Mouse (Mus musculus) spleen, postnatal 0 days (tissue): Measurements from ENCODE around the gene Kctd13. TPM values are rescaled to one million over a fixed set of nuclear protein-coding genes. Genes with fewer than 3 reads are reported as not detected.

ENCODE experiments used
- polyA plus RNA-seq: library from polyadenylated mRNA; unstranded; fragments of >200 nt; fragmentation: Nextera tagmentation; extraction: Ambion mirVana; gene quantifications from 2 replicates; pipeline ENCODE4 v1.2.1, GENCODE M21; 2015

Kctd13 gene
- 9.0 and 9.3 TPM in 2 replicates for polyA plus RNA-seq

DNA sequence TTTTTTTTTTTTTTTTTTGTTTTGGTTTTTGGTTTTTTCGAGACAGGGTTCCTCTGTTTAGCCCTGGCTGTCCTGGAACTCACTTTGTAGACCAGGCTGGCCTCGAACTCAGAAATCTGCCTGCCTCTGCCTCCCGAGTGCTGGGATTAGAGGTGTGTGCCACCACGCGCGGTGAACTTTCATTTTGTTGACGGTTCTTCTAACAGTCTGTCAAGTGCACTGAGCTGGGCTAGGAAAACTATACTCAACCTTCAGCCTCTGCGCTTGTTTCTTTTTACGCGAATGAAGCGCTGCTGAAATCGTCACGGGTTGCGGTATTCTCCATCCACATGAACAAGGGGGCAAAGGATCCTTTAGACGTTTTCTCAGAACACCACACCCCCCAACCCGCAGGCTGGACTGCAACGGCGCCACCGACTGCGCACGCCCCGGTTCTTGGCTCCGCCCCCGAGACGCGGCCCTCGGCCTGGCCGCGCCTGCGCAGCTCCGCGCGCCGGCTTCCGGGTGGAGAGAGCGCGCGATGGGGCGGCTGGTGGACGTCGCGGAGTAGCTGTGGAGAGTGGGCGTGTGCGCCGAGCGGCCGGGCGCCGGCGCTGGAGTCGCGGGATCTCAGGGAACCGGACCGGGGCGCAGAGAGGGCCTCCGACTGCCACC, at the start of gene Kctd13:
Kctd13 (plus strand) TSS at position 496 of the 654 bp plus-strand sequence.

DNA sequence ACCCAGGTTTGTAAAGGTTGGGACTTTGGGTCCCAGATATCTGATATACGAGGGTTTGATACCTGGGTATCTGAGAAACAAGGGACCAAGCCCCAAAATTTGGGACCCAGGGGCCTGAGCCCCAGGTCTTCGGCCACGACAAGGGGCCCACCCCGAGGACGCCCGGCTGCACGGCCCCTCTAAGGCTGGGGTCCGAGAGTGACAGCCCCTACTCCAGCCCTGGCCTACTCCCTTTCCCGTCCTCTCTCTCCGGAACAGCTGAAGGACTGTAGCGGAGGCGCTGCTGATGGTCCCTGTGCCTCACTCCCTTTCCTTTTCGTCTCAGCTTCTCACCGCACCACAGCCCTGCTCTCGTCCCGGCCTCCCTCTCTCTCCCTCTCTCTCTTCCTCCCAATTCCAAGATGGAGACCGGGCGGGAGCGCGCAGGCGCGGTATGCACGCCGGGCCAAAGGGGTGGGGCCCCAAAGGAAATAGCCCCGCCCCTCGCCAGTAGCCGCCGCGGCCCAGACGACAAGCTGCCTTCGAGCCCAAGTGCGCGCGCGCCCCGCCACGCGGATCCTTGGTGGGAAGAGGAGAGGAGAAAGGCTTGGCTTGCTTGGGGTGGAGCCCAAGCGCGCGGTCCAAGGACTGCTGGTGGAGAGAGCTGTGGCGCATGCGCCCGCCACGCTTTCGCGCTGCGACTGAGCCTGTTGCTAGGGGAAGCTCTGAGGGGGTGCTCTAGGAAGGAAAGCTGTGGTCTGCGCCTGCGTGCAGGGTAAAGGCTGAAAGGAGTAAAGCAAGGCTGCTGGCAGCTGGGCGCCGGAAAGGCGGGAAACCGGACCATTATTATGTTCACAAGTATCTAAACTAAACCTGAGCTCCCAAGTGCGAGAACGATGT, 44.2 kb upstream of the Kctd13 start, which contains the start of gene Taok2:
Taok2 (minus strand) TSS at position 418 of the 879 bp plus-strand sequence.

DNA sequence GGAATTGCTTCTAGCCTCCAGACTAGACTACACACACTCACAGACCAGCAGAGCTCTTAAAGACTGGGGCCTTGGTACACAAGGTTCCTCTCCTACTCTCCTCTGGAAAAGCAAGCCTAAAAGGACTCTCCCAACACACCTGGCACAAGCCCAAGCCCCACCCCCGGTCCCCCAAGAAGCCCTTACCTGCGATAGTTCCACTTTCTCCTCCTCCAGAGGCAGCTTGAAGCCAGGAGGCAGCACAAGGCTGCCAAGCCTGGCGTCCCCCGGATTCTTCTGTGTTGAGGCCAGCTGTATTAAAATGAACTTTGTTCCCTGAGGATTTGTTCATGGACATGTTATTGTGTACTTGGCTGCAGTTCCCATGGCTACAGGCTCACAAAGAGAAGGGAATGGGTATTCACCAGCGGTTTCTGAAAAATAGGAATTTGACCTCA, 6.0 kb upstream of the Kctd13 start, which contains the start of gene Tmem219:
Tmem219 (minus strand) TSS at position 294 of the 437 bp plus-strand sequence.

DNA sequence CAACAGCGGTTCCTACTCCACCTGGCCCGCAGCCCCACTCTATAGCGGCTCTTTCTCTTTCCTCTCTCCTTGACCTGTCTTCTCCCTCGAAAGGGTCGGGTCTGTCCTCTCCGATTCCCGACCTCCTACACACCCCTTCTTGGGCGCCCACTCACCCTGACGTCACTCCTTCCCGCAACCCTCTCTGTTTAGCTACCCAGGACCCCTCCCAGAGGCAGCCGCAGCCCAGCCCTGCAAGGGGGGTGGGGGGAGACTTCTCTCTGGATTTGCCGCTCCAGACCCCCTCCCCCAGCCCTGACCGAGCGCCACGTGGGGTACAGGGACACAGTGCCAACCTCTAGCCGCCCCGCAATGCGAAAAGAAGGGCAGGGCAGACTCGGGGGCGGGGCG, 20.7 kb downstream of the Kctd13 start, which contains the start of gene Asphd1:
Asphd1 (minus strand) TSS at position 180 of the 390 bp plus-strand sequence.

DNA sequence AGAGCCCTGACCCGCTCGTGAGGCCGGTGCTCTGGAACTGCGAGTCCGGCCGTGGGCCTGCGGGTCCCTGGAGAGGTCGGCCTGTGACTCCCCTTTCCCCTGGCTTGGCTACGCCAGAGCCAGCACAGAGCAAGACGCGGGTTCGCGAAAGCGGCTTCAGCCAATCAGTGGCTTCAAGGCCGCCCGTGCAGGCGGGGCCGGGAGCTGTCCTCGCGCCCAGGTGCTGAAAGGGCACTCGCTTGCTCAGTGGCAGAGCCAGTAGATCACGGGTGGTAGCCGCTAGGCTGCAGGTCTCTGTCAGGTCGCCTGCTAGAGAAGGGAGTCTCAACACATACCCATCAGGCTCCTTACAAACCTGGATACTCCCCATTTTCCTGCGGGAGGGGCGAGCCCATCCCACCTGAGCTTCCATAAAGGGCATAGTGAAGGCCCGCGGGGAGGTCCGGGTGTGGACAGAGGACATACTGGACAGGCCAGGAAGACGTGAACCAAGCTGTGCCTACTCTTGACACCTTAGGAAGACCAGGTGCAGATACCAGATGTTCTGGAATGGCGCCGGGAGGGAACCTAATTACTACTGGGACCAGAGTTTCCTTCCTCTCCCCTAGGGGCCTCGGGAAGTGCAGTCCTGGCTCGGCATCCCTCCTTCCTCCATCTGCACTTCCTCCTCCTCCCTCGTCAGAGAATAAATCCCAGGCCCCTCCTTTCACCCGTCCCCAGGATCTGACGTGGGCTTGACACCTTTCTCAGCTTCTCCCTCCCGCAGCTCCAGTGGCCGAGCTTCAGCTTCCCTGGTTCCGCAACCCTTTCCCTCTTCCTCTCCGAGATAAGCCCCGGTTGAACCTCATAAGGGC, 21.3 kb downstream of the Kctd13 start, which contains the start of gene Sez6l2:
Sez6l2 (plus strand) TSS at position 771 of the 854 bp plus-strand sequence.

DNA sequence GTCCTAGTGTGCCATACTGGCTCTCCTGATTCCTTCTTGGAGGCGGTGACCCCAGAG, 47.0 kb downstream of the Kctd13 start, which contains the start of gene Cdipt:
Cdipt (plus strand) TSS at position 22 of the 57 bp plus-strand sequence.

DNA sequence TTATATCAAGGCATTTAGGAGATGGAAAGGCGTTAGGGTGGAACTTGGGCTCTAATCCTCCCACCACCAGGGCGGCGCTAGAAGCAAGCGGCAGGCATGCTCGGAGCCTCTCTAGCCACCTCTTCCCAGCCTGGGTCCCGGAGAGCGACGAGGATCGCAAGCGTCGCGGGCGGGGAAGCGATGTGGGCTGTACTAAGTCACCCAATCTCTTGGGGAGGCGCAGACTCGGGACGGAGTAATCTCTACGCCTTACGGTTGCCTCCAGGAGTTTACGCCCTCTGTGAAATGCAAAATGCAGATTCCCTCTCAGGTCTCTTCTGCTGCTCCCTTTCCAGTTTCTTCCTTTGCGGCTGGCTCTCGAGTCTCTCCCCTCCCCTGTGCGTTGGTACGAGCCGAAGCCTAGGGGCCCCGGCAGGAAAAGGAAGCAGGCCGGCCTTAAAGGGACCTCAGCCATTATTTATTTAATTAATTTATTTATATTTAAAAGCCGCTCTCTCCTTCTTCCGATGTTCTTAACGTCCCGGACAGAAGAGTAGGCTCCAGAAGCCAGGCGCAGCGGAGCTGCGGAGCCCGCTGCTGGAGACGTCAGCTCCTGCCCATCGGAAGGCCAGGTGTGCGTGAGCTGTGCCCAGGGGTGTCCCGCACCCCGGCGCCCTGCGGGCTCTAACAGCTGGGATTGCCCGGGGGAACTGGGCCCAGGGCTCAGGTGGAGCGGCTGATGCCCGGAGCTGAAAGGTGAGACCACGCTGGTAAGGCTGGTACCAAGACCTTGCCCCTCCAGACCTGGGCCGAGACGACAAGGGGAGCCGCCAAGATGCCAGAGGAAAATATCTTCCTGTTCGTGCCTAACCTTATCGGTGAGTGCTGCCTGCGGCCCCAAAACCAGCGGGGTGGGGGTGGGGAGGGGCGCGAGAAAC, 47.5 kb downstream of the Kctd13 start, which contains the start of gene Cdiptos:
Cdiptos (minus strand) TSS at position 149 of the 917 bp plus-strand sequence.

Other genes starting within 250 kb of the Kctd13 start
- gene Bola2, start 233.5 kb upstream of the Kctd13 start, polyA plus RNA-seq, result 142 and 152 TPM in 2 replicates
- gene Slx1b, start 233.1 kb upstream of the Kctd13 start, polyA plus RNA-seq, result 3.1 and 4.5 TPM in 2 replicates
- 226 and 316 TPM in 2 replicates for gene Coro1a, start 221.1 kb upstream of the Kctd13 start, polyA plus RNA-seq
- 46.8 and 62.2 TPM in 2 replicates for gene Mapk3, start 169.3 kb upstream of the Kctd13 start, polyA plus RNA-seq
- 4.7 and 6.9 TPM in 2 replicates for gene Gdpd3, start 162.5 kb upstream of the Kctd13 start, polyA plus RNA-seq
- 155 and 172 TPM in 2 replicates for gene Ypel3, start 151.9 kb upstream of the Kctd13 start, polyA plus RNA-seq
- 0.81 and 1.0 TPM in 2 replicates for gene Tbx6, start 147.4 kb upstream of the Kctd13 start, polyA plus RNA-seq
- gene Ppp4c, start 136.4 kb upstream of the Kctd13 start, polyA plus RNA-seq, result 134 and 141 TPM in 2 replicates
- 0.16 TPM in 1 of 2 replicates, not detected in the other for gene Fam57b, start 131.2 kb upstream of the Kctd13 start, polyA plus RNA-seq
- not detected in 2 replicates for gene 4930451I11Rik, start 97.2 kb upstream of the Kctd13 start, polyA plus RNA-seq
- gene Doc2a, start 81.5 kb upstream of the Kctd13 start, polyA plus RNA-seq, result not detected in 2 replicates
- 22.2 and 23.3 TPM in 2 replicates for gene Hirip3, start 66.9 kb upstream of the Kctd13 start, polyA plus RNA-seq
- 54.5 and 56.4 TPM in 2 replicates for gene Ino80e, start 66.5 kb upstream of the Kctd13 start, polyA plus RNA-seq
- gene Taok2, start 44.2 kb upstream of the Kctd13 start, polyA plus RNA-seq, result 16.8 and 21.7 TPM in 2 replicates
- 27.2 and 31.4 TPM in 2 replicates for gene Tmem219, start 6.0 kb upstream of the Kctd13 start, polyA plus RNA-seq
- 0.12 TPM in 1 of 2 replicates, not detected in the other for gene Asphd1, start 20.7 kb downstream of the Kctd13 start, polyA plus RNA-seq
- 0.34 and 0.40 TPM in 2 replicates for gene Sez6l2, start 21.7 kb downstream of the Kctd13 start, polyA plus RNA-seq
- gene Cdipt, start 47.0 kb downstream of the Kctd13 start, polyA plus RNA-seq, result 56.1 and 61.1 TPM in 2 replicates
- gene Cdiptos, start 47.2 kb downstream of the Kctd13 start, polyA plus RNA-seq, result 1.4 and 2.3 TPM in 2 replicates
- 13.4 and 15.9 TPM in 2 replicates for gene Mvp, start 85.7 kb downstream of the Kctd13 start, polyA plus RNA-seq
- not detected in 2 replicates for gene Pagr1b, start 87.6 kb downstream of the Kctd13 start, polyA plus RNA-seq
- 32.5 and 43.1 TPM in 2 replicates for gene Pagr1a, start 88.5 kb downstream of the Kctd13 start, polyA plus RNA-seq
- 3.7 and 10.6 TPM in 2 replicates for gene Gm42742, start 92.2 kb downstream of the Kctd13 start, polyA plus RNA-seq
- 0.55 and 0.86 TPM in 2 replicates for gene Prrt2, start 92.3 kb downstream of the Kctd13 start, polyA plus RNA-seq
- gene Maz, start 98.2 kb downstream of the Kctd13 start, polyA plus RNA-seq, result 47.2 and 48.3 TPM in 2 replicates
- 109 and 120 TPM in 2 replicates for gene Kif22, start 113.6 kb downstream of the Kctd13 start, polyA plus RNA-seq
- 10.1 and 23.2 TPM in 2 replicates for gene Zg16, start 158.4 kb downstream of the Kctd13 start, polyA plus RNA-seq
- gene AI467606, start 162.5 kb downstream of the Kctd13 start, polyA plus RNA-seq, result 24.3 and 30.3 TPM in 2 replicates
- 1.4 and 1.5 TPM in 2 replicates for gene Qprt, start 193.3 kb downstream of the Kctd13 start, polyA plus RNA-seq
- gene Spn, start 208.9 kb downstream of the Kctd13 start, polyA plus RNA-seq, result 20.0 and 22.3 TPM in 2 replicates